Mouse (Mus musculus): ENCODE results near the gene Rimklb. TPM values are rescaled to one million over a fixed set of nuclear protein-coding genes. Genes with fewer than 3 reads are reported as not detected.
"Not testable (repeated sequence)": the region's sequence is repeated elsewhere in the genome, so short reads cannot be mapped to it uniquely, and the experiment has no call there.

The Rimklb gene
- polyA plus RNA-seq, 1 experiment from 2014 or later: 120 TPM

- Histone ChIP-seq H3K27me3 (replicated peaks) (no peaks in the 10 kb centered on the region), H3K4me3 (no peak overlapping the region), H3K4me1 (no peaks in the 10 kb centered on the region), H3K27ac (no peak overlapping the region), H3K9me3 (no peaks in the 10 kb centered on the region), H3K4me2 (peak overlapping the region; percentile 15; the same call in 1 of the 2 replicates), H3K9ac (no peak overlapping the region), H3K36me3 (replicated peaks) (no peaks in the 10 kb centered on the region)
- 74% methylated on average over 9 of the region's 9 CpGs for WGBS
- peak; percentile 89 for ATAC-seq (replicated peaks)
Observed at GRCm38 (mm10) chr6:122522595-122522994, 24.0 kb upstream of the Rimklb start.

- H3K27ac ChIP-seq: no peak overlapping the region
- H3K9ac ChIP-seq: no peak overlapping the region
- H3K9me3 ChIP-seq: no peaks in the 10 kb centered on the region
- H3K36me3 ChIP-seq (replicated peaks): no peaks in the 10 kb centered on the region
- 27% methylated on average over 2 of the region's 2 CpGs for WGBS
- 0 out of 2 replicates have a peak, but pooled peaks have one; percentile 8 for ATAC-seq (replicated peaks)
- no peaks in the 10 kb centered on the region for H3K27me3 ChIP-seq (replicated peaks)
- no peak overlapping the region for H3K4me3 ChIP-seq
- H3K4me2 ChIP-seq: no peak overlapping the region
- no peaks in the 10 kb centered on the region for H3K4me1 ChIP-seq
Observed at GRCm38 (mm10) chr6:122519384-122519783, 20.8 kb upstream of the Rimklb start.

GRCm38 (mm10) chr6:122517668-122518067, 19.1 kb upstream of the Rimklb start:
- no peaks in the 10 kb centered on the region for H3K27me3 ChIP-seq (replicated peaks)
- H3K4me2 ChIP-seq: no peak overlapping the region
- H3K9ac ChIP-seq: no peak overlapping the region
- no peaks in the 10 kb centered on the region for H3K9me3 ChIP-seq
- H3K4me3 ChIP-seq: no peak overlapping the region
- no peaks in the 10 kb centered on the region for H3K36me3 ChIP-seq (replicated peaks)
- no peaks in the 10 kb centered on the region for H3K4me1 ChIP-seq
- ATAC-seq (replicated peaks): no peak
- no peak overlapping the region for H3K27ac ChIP-seq
- WGBS: 97% methylated on average over 1 of the region's 1 CpGs

GRCm38 (mm10) chr6:122515762-122516161, 17.2 kb upstream of the Rimklb start:
- ATAC-seq (replicated peaks); H3K27me3 ChIP-seq (replicated peaks); H3K9me3 ChIP-seq; H3K4me2 ChIP-seq; H3K4me3 ChIP-seq; H3K36me3 ChIP-seq (replicated peaks); H3K9ac ChIP-seq; H3K4me1 ChIP-seq; H3K27ac ChIP-seq: not testable (repeated sequence)
- 80% methylated on average over 2 of the region's 2 CpGs for WGBS

GRCm38 (mm10) chr6:122514312-122514711, 15.8 kb upstream of the Rimklb start:
- Histone ChIP-seq H3K4me1 (no peaks in the 10 kb centered on the region), H3K4me2 (no peak overlapping the region), H3K27ac (no peak overlapping the region), H3K27me3 (replicated peaks) (no peaks in the 10 kb centered on the region), H3K9me3 (no peaks in the 10 kb centered on the region), H3K9ac (no peak overlapping the region), H3K4me3 (no peak overlapping the region), H3K36me3 (replicated peaks) (no peaks in the 10 kb centered on the region)
- WGBS: 86% methylated on average over 3 of the region's 3 CpGs
- no peak for ATAC-seq (replicated peaks)

GRCm38 (mm10) chr6:122512914-122513878, 14.6 kb upstream of the Rimklb start:
- no peak overlapping the region for H3K27ac ChIP-seq
- H3K9ac ChIP-seq: no peak overlapping the region
- no peaks in the 10 kb centered on the region for H3K36me3 ChIP-seq (replicated peaks)
- no peaks in the 10 kb centered on the region for H3K27me3 ChIP-seq (replicated peaks)
- no peak overlapping the region for H3K4me3 ChIP-seq
- ATAC-seq (replicated peaks): no peak
- no peaks in the 10 kb centered on the region for H3K9me3 ChIP-seq
- no peak overlapping the region for H3K4me2 ChIP-seq
- 68% methylated on average over 12 of the region's 12 CpGs for WGBS
- H3K4me1 ChIP-seq: no peaks in the 10 kb centered on the region

- Histone ChIP-seq H3K4me3 (no peak overlapping the region), H3K4me1 (no peaks in the 10 kb centered on the region), H3K36me3 (replicated peaks) (no peaks in the 10 kb centered on the region), H3K27me3 (replicated peaks) (no peaks in the 10 kb centered on the region), H3K9ac (no peak overlapping the region), H3K9me3 (no peaks in the 10 kb centered on the region), H3K4me2 (no peak overlapping the region), H3K27ac (no peak overlapping the region)
- no peak for ATAC-seq (replicated peaks)
- WGBS: 85% methylated on average over 8 of the region's 8 CpGs
Observed at GRCm38 (mm10) chr6:122508494-122508893, 9.9 kb upstream of the Rimklb start.

- Histone ChIP-seq H3K4me1 (no peaks in the 10 kb centered on the region), H3K27ac (no peak within 1 kb of the TSS), H3K4me3 (no peak within 1 kb of the TSS), H3K27me3 (replicated peaks) (no peaks in the 10 kb centered on the region), H3K4me2 (no peak within 1 kb of the TSS), H3K9me3 (no peaks in the 10 kb centered on the region), H3K36me3 (replicated peaks) (no peaks in the 10 kb centered on the region), H3K9ac (no peak within 1 kb of the TSS)
- no peak for ATAC-seq (replicated peaks)
- 93% methylated on average over 3 of the region's 3 CpGs for WGBS
Observed at GRCm38 (mm10) chr6:122505545-122505944, 7.0 kb upstream of the Rimklb start, which contains the start of gene Mfap5. Gene Mfap5 (plus strand): TSS chr6:122505845.

GRCm38 (mm10) chr6:122505041-122505440, 6.5 kb upstream of the Rimklb start:
- H3K9ac ChIP-seq: no peak overlapping the region
- WGBS: 76% methylated on average over 4 of the region's 4 CpGs
- no peak overlapping the region for H3K4me3 ChIP-seq
- H3K4me1 ChIP-seq: no peaks in the 10 kb centered on the region
- no peak overlapping the region for H3K4me2 ChIP-seq
- no peaks in the 10 kb centered on the region for H3K27me3 ChIP-seq (replicated peaks)
- no peak for ATAC-seq (replicated peaks)
- no peaks in the 10 kb centered on the region for H3K9me3 ChIP-seq
- no peaks in the 10 kb centered on the region for H3K36me3 ChIP-seq (replicated peaks)
- no peak overlapping the region for H3K27ac ChIP-seq

- Histone ChIP-seq H3K4me3 (no peak overlapping the region), H3K27me3 (replicated peaks) (no peaks in the 10 kb centered on the region), H3K27ac (no peak overlapping the region), H3K4me2 (no peak overlapping the region), H3K4me1 (peaks cover 34% of the 10 kb centered on the region), H3K36me3 (replicated peaks) (no peaks in the 10 kb centered on the region), H3K9ac (no peak overlapping the region), H3K9me3 (no peaks in the 10 kb centered on the region)
- ATAC-seq (replicated peaks): peak; percentile 38
- 37% methylated on average over 5 of the region's 5 CpGs for WGBS
Observed at GRCm38 (mm10) chr6:122496501-122496900, 2.1 kb downstream of the Rimklb start.

- no peak overlapping the region for H3K4me3 ChIP-seq
Observed at GRCm38 (mm10) chr6:122495082-122495881, 3.3 kb downstream of the Rimklb start.

GRCm38 (mm10) chr6:122493799-122494472, 4.6 kb downstream of the Rimklb start:
- Histone ChIP-seq H3K36me3 (replicated peaks) (no peaks in the 10 kb centered on the region), H3K9me3 (no peaks in the 10 kb centered on the region), H3K27ac (peak overlapping the region; percentile 57), H3K4me2 (0 out of 2 replicates have a peak overlapping the region, but pooled peaks have one; percentile 1), H3K4me1 (peaks cover 42% of the 10 kb centered on the region), H3K4me3 (no peak overlapping the region), H3K27me3 (replicated peaks) (no peaks in the 10 kb centered on the region), H3K9ac (no peak overlapping the region)
- 21% methylated on average over 6 of the region's 6 CpGs for WGBS
- no peak for ATAC-seq (replicated peaks)

More at GRCm38 (mm10) chr6:122495082-122495881, 3.3 kb downstream of the Rimklb start:
- Histone ChIP-seq H3K9ac (0 out of 2 replicates have a peak overlapping the region, but pooled peaks have one; percentile 2), H3K4me2 (peak overlapping the region; percentile 21), H3K4me1 (peaks cover 42% of the 10 kb centered on the region), H3K9me3 (no peaks in the 10 kb centered on the region), H3K27ac (peak overlapping the region; percentile 57), H3K27me3 (replicated peaks) (no peaks in the 10 kb centered on the region), H3K36me3 (replicated peaks) (no peaks in the 10 kb centered on the region)
- 6% methylated on average over 21 of the region's 21 CpGs for WGBS
- peak; percentile 38 for ATAC-seq (replicated peaks)

Data from midbrain, embryonic 15.5 days (tissue).